Mouse (Mus musculus) T-helper 1 cell (primary cell): Measurements from ENCODE around the gene Ptpru.

Experiments used
- in situ Hi-C: fragments of 300-600 bp; cut with MboI, MseI; formaldehyde crosslinking; loops from one replicate; pipeline ENCODE4 v1.15.1; 2025; ENCODE audit warnings: high pct_unique_total_duplicates

The Ptpru gene

GRCm38 (mm10) chr4:131836351-131836881 lies 1.7 kb downstream of the Ptpru start:
- in situ Hi-C loops, result loop anchor here (5.0 kb wide), 2 partner anchors 109 to 874 kb away; no protein-coding TSS in a partner anchor

GRCm38 (mm10) chr4:131833971-131834609 lies 4.0 kb downstream of the Ptpru start:
- in situ Hi-C loops, result no loop called here

GRCm38 (mm10) chr4:131832759-131833407 lies 5.2 kb downstream of the Ptpru start:
- in situ Hi-C loops, result no loop called here

- in situ Hi-C loops, result no loop called here
These were observed 6.5 kb downstream of the Ptpru start for GRCm38 (mm10) chr4:131831546-131832045.

GRCm38 (mm10) chr4:131829123-131829522 lies 9.0 kb downstream of the Ptpru start:
- in situ Hi-C loops, result no loop called here

GRCm38 (mm10) chr4:131826905-131827304 lies 11.2 kb downstream of the Ptpru start:
- in situ Hi-C loops, result no loop called here

- in situ Hi-C loops, result no loop called here
These were observed 12.3 kb downstream of the Ptpru start for GRCm38 (mm10) chr4:131825830-131826229.

DNA sequence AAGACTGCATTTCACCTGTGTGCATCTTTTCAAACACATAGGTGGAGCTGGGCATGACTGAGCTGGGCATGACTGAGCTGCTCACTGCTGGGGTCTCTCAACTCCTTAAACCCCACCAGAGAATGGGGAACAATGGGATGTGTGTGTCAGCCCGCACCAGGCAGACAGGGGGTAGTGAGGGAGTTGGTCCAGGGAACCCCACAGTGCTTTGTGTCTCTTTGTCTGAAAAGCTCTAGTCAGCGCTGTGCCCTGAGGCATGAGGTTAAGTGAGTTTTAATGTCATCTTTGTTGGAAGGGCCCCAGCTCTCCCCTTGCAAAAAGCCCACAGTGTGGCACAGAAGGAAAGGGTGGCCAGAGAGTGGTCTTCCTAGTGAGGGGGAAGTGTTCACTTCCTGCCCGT lies 13.1 kb downstream of the Ptpru start:
- in situ Hi-C loops, result no loop called here

GRCm38 (mm10) chr4:131822583-131822982 lies 15.5 kb downstream of the Ptpru start:
- in situ Hi-C loops, result no loop called here

DNA sequence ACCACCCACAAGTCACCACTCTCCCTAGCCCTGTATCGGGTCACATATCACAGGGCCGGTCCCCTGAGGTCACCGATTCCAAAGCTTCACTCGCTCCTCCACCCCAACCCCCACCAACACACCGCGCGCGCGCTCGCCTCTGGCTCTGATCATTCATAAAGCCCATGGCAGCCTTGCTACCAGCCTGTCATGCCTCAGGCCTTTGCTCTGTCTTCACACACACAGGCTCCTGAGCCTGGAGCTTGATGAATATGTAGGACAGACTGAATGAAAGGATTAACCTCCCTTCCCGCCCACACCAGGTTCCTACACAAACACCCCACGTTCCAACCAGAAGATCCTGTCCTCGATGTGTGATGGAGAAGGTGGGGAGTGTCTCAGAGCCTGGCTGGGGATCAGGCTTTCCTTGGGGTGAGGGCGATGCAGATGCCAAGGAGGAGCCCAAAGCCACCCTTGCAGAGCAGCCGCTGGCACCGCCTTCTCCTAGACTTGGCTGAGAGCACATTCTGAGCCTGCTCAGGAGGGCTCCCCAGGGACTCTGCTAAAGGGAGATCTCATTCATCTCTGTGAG lies 16.8 kb downstream of the Ptpru start:
- in situ Hi-C loops, result no loop called here

DNA sequence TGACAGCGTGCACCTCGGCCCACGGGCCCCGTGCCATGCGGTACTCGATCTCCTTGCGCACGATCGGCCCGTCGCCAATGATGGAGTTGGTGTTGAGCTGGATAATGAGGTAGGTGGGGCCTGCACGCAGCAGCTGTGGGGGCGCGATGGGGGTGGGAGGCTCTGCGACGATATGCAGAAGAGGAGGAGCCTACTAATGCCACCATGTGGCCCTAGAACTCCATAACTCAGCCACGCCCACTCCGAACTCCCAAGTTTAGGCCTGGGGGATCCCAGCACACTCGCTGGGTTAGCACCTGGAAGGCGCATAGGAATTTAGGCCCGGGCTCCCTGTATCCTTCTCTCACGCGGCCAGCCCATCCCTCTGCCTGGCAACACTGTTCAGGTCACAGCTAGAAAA lies 19.2 kb downstream of the Ptpru start:
- in situ Hi-C loops, result no loop called here

DNA sequence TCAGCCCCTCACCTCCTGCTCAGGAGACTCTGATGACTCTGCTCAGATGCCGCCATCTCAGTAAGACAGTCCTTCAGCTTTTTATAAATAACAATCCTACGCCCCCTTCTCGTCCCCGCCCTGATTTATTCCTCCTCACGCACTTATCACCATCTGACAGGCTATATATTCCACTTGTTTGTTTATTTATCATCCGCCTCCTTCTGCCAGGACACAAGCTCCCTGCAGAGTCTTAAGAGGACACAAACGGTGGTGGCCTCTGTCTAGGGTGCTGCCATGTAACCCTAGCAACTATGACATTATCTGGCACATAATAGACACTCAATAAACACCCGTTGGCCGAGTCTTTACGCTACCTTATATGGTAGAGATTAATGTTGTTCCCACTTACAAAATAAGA lies 22.3 kb downstream of the Ptpru start:
- in situ Hi-C loops, result no loop called here

- in situ Hi-C loops, result no loop called here
These were observed 23.2 kb downstream of the Ptpru start for GRCm38 (mm10) chr4:131814869-131815268.

DNA sequence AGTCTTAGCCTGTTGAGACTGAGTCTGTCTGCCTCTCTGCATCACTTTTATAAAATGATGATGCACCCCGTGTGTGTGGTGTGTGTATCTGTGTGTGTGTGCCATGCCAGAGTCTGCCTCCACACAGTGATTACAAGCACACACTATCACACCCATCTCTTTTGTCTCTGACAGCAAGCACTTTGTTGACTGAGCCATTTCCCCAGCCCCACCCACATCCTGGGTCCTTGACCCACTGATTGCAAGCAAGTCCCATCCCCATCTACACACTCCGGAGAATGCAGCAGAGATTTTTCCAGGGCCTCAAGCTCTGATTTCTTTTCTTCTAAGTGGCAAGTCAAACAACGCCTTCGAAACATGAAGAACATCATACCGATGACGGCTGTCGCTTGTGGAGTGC lies 24.3 kb downstream of the Ptpru start:
- in situ Hi-C loops, result no loop called here

DNA sequence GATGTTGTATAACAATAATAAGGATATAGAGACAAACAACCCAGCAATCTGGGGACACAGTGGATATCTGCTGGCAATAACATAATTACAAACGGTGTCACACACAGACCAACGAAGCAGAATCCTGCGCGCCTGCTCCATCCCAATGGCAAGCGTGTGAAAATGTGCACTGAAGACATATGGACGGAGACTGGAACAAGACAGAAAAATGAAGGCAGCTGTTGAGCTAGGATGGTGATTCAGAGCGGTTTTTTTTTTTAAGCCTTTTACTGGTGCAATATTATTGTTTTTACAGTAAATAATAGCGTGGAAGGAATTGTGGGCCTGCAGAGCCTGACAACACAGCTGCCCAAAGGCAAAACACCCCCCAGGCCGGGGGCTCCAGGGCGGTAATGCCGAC lies 25.6 kb downstream of the Ptpru start:
- in situ Hi-C loops, result no loop called here

DNA sequence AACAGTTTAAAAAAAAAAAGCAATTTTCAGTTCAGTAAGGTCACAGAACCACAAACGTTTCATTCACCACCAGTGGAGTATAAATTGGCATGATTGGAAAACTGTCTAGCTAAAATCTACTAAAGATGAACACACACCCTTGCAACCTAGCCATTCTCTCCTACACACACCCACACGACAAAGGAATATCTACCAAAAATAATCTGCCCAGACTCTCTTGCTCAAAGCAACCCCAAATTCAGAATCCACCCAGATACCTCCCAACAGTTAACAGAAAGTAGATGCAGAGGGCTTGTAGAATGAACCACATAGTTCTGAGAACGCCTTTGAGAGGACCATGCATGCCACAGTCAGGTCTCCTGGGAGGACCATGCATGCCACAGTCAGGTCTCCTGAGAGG lies 32.8 kb downstream of the Ptpru start:
- in situ Hi-C loops, result loop anchor here (10.0 kb wide), 1 partner anchor 1230 kb away; the partner anchor contains the start of gene Nkain1

GRCm38 (mm10) chr4:131804732-131805131 lies 33.4 kb downstream of the Ptpru start:
- in situ Hi-C loops, result loop anchor here (10.0 kb wide), 1 partner anchor 1230 kb away; the partner anchor contains the start of gene Nkain1

GRCm38 (mm10) chr4:131803846-131804245 lies 34.2 kb downstream of the Ptpru start:
- in situ Hi-C loops, result loop anchor here (10.0 kb wide), 1 partner anchor 1229 kb away; the partner anchor contains the start of gene Nkain1

DNA sequence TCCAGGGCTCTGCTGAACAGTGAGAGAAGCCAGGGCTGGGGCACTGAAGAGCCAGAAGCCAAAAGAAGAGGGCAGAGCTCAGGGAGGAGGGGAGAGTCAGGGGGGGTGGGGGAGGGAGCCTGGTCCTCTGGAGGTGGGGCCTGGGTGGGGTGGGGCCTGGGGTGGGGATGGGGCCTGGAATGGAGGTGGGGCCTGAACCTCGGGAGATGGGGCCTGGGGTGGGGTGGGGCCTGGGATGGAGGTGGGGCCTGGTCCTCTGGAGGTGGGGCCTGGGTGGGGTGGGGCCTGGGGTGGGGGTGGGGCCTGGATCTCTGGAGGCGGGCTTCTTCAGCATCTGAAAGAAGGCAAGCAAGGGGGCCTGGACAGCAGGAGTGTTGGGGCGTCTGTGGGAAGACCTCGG lies 39.1 kb downstream of the Ptpru start:
- in situ Hi-C loops, result no loop called here

DNA sequence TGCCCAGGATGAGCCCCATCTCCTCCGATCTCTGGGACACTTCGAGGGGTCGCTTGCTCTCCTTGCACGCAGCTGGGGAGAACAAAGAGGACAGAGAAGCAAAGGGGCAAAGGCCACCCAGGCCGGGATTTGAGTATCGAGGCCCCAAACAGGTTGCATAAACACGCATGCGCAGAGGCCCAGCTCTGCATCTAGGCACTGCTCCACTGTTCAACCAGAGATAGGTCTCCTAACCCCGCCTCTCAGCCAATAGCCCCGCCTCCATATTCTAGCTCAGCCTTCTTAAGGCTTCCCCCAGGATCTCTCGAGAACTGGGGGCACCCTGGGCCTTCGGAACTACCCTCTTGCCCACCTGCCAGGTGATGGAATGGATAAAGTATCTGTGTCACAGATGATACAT lies 40.2 kb downstream of the Ptpru start:
- in situ Hi-C loops, result no loop called here

GRCm38 (mm10) chr4:131797483-131797882 lies 40.6 kb downstream of the Ptpru start:
- in situ Hi-C loops, result no loop called here

DNA sequence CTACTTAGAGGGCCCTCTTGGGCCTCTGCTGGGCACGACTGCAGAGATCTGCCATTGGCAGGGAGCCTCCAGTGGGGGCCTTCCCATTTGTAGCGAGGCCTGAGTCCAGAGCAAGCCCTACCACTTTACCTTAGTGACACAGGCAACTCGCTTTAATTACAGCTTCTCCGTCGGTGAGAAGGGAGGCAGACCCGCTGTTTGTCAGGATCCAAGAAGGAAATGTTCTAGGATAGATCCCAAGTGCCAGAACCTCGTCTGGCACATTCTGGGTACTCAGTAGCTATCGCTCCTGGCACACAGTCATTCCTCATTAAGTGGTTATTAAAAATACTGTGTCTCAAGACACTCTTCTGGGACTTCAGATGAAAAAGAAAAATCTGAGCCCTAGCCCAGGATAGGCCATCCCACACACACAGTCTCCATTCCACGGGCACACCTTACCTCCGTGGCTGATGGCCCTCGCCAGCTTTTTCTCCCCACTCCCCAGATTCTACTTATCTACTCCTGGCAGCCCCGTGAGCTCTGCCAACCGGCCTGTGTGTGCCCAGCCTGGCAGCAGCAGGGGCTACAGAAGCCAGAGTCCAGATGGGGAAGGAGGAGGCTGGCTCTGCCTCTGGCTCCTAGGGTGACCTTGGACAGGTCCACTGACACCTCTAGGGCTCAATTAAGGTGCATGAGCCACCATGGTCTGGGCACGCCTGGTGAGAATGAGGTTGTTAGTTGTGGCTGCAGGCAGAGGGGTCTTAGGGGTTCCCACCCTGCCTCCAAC lies 41.6 kb downstream of the Ptpru start:
- in situ Hi-C loops, result no loop called here
